20 mouse cellular contexts compared by ENCODE assay signal in the genomic region with DNA sequence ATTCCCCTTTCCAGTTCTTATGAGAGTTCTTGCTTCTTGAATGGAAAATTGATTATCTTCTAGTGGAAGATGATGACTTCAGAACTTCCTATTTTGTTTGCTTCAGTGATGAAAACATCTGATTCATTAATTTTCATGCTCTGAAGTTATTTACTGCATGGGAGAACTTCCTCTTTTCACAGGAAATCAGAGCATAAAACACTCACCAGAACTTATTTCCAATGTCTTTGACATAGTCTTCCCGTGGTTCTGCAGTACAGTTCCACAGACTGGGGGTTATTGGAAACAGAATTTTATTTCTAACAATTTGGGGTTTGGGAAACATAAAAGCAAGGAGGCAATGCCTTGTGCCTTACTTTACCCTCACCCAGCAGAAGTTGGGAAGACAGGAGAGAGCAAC. TPM values are rescaled to one million over a fixed set of nuclear protein-coding genes. Genes with fewer than 3 reads are reported as not detected.
"Had no signal": no experiment of that assay in that cellular context is flagged by ENCODE, and none has a peak within 500 bp of the region (broad histone marks: within the 10 kb centered on the region; RNA-seq: fewer than 3 reads in every experiment).

No protein-coding gene starts in this region.

- ATAC-seq: liver, embryonic 12.5 days had no signal

- DNase-seq: kidney, postnatal 25 days; lung, postnatal 14 days; midbrain, embryonic 14.5 days; retina, postnatal 1 day; right cerebral cortex, postnatal 4 days; spleen, adult 18-20 months; thymus, postnatal 4 days had no signal

- H3K27ac ChIP-seq: left cerebral cortex, adult 2 months; limb, embryonic 15.5 days; liver, embryonic 12.5 days; lung, embryonic 15.5 days; midbrain, embryonic 10.5 days; neural tube, embryonic 15.5 days; stomach, postnatal 0 days had no signal

- H3K4me3 ChIP-seq: left cerebral cortex, adult 2 months; limb, embryonic 15.5 days; liver, embryonic 12.5 days; lung, embryonic 15.5 days; midbrain, embryonic 10.5 days; myocyte; neural tube, embryonic 15.5 days had no signal

- H3K27me3 ChIP-seq: limb, embryonic 15.5 days; liver, embryonic 12.5 days; lung, embryonic 15.5 days; neural tube, embryonic 15.5 days had no signal

- H3K4me1 ChIP-seq: limb, embryonic 15.5 days; liver, embryonic 12.5 days; lung, embryonic 15.5 days; midbrain, embryonic 10.5 days; neural tube, embryonic 15.5 days had no signal

- H3K9me3 ChIP-seq: limb, embryonic 15.5 days; liver, embryonic 12.5 days; lung, embryonic 15.5 days; midbrain, embryonic 10.5 days; neural tube, embryonic 15.5 days had no signal

- H3K36me3 ChIP-seq: limb, embryonic 15.5 days; liver, embryonic 12.5 days; lung, embryonic 15.5 days; midbrain, embryonic 10.5 days; neural tube, embryonic 15.5 days had no signal

RNA-seq across cellular contexts. Expression of a gene that starts 25.8 kb away (rescaled TPM):
- total RNA-seq: layer of hippocampus, postnatal 25 days; left cerebral cortex, adult 2 months; left cerebral cortex, postnatal 14 days had no signal
- polyA plus RNA-seq: kidney, embryonic 16.5 days; limb, embryonic 11.5 days; liver, embryonic 12.5 days; midbrain, embryonic 10.5 days; midbrain, embryonic 14.5 days; neural tube, embryonic 11.5 days; neural tube, embryonic 15.5 days; stomach, postnatal 0 days had no signal
